Mouse (Mus musculus) forebrain, embryonic 16.5 days (tissue): ENCODE data around the gene Ddx19a. TPM values are rescaled to one million over a fixed set of nuclear protein-coding genes. Genes with fewer than 3 reads are reported as not detected.

Experiments used
- ATAC-seq: fragments of 200-750 bp; cut with Nextera tagmentation; 2 replicates; pipeline ENCODE4 v1.8.0; 2017; ENCODE audit warnings: mild to moderate bottlenecking, moderate library complexity
- H3K27ac ChIP-seq: fragments of 300-500 bp; sonication (generic); 2 replicates; pipeline ENCODE4 v1.5.1; 2014; ENCODE audit warnings: low read length, control low read depth
- H3K27me3 ChIP-seq: fragments of 300-500 bp; sonication (generic); replicated peaks from 2 replicates; pipeline ENCODE4 v1.6.1; 2014; ENCODE audit warnings: low read length; ENCODE audit not compliant: control insufficient read depth, insufficient read depth
- H3K36me3 ChIP-seq: fragments of 300-500 bp; sonication (generic); 2 replicates; pipeline ENCODE4 v1.6.1; 2014; ENCODE audit not compliant: control insufficient read depth, insufficient read depth
- H3K4me1 ChIP-seq: fragments of 300-500 bp; sonication (generic); replicated peaks from 2 replicates; pipeline ENCODE4 v1.6.1; 2014; ENCODE audit warnings: low read length; ENCODE audit not compliant: control insufficient read depth, insufficient read depth
- H3K4me2 ChIP-seq: fragments of 300-500 bp; sonication (generic); 2 replicates; pipeline ENCODE4 v1.6.1; 2014; ENCODE audit warnings: mild to moderate bottlenecking, low read length, control low read depth
- H3K4me3 ChIP-seq: fragments of 300-500 bp; sonication (generic); replicated peaks from 2 replicates; pipeline ENCODE4 v1.5.1; 2014; ENCODE audit warnings: mild to moderate bottlenecking, low read length, control low read depth
- H3K9ac ChIP-seq: fragments of 300-500 bp; sonication (generic); replicated peaks from 2 replicates; pipeline ENCODE4 v1.6.1; 2014; ENCODE audit warnings: low read depth, low read length, control low read depth
- H3K9me3 ChIP-seq: fragments of 300-500 bp; sonication (generic); 2 replicates; pipeline ENCODE4 v1.6.1; 2016; ENCODE audit warnings: low read length; ENCODE audit not compliant: control insufficient read depth
- WGBS: fragments of 180-500 bp; shearing (Covaris S2); extraction: QIAGEN DNeasy Blood & Tissue Kit; methylation state at CpG from one replicate; pipeline ENCODE4 v1.1.7; 2014; 5-methylcytosine and 5-hydroxymethylcytosine counted together
- polyA plus RNA-seq: library from polyadenylated mRNA; unstranded; fragments of >200 nt; fragmentation: Nextera tagmentation; extraction: Ambion mirVana; gene quantifications from 2 replicates; pipeline ENCODE4 v1.2.1, GENCODE M21; 2015

Ddx19a gene
- polyA plus RNA-seq, 1 experiment from 2014 or later: 11.9 TPM

- no peak for ATAC-seq
- H3K9ac ChIP-seq: no peak overlapping the region
- H3K27me3 ChIP-seq: no peaks in the 10 kb centered on the region
- H3K4me1 ChIP-seq: peaks cover 3% of the 10 kb centered on the region; the same call in 1 of the 2 replicates
- no peaks in the 10 kb centered on the region for H3K36me3 ChIP-seq
- H3K4me2 ChIP-seq: no peak overlapping the region
- 91% methylated on average over 7 of the region's 7 CpGs for WGBS
- no peak overlapping the region for H3K4me3 ChIP-seq
- H3K27ac ChIP-seq: no peak overlapping the region
- H3K9me3 ChIP-seq: no peaks in the 10 kb centered on the region
Observed at GRCm38 (mm10) chr8:110944276-110944876, 53.2 kb downstream of the Ddx19a start.

- H3K36me3 ChIP-seq: no peaks in the 10 kb centered on the region
- peaks cover 7% of the 10 kb centered on the region for H3K4me1 ChIP-seq
- WGBS: 44% methylated on average over 10 of the region's 10 CpGs
- no peak overlapping the region for H3K9ac ChIP-seq
- ATAC-seq: no peak
- H3K4me2 ChIP-seq: no peak overlapping the region
- no peaks in the 10 kb centered on the region for H3K9me3 ChIP-seq
- no peaks in the 10 kb centered on the region for H3K27me3 ChIP-seq
- H3K4me3 ChIP-seq: no peak overlapping the region
- no peak overlapping the region for H3K27ac ChIP-seq
Observed at GRCm38 (mm10) chr8:110941453-110941948, 56.1 kb downstream of the Ddx19a start.

GRCm38 (mm10) chr8:110940682-110941452 lies 56.7 kb downstream of the Ddx19a start:
- H3K36me3 ChIP-seq: no peaks in the 10 kb centered on the region
- H3K27ac ChIP-seq: no peak overlapping the region
- H3K9me3 ChIP-seq: no peaks in the 10 kb centered on the region
- H3K4me3 ChIP-seq: no peak overlapping the region
- no peaks in the 10 kb centered on the region for H3K27me3 ChIP-seq
- no peak for ATAC-seq
- WGBS: 89% methylated on average over 15 of the region's 15 CpGs
- H3K9ac ChIP-seq: no peak overlapping the region
- no peak overlapping the region for H3K4me2 ChIP-seq
- H3K4me1 ChIP-seq: peaks cover 7% of the 10 kb centered on the region

GRCm38 (mm10) chr8:110938882-110939589 lies 58.6 kb downstream of the Ddx19a start:
- 69% methylated on average over 6 of the region's 6 CpGs for WGBS
- H3K4me1 ChIP-seq: peaks cover 7% of the 10 kb centered on the region
- no peaks in the 10 kb centered on the region for H3K9me3 ChIP-seq
- no peak overlapping the region for H3K4me3 ChIP-seq
- H3K4me2 ChIP-seq: no peak overlapping the region
- peak; percentile 38; the same call in 1 of the 2 replicates for ATAC-seq
- H3K27ac ChIP-seq: no peak overlapping the region
- no peaks in the 10 kb centered on the region for H3K36me3 ChIP-seq
- no peaks in the 10 kb centered on the region for H3K27me3 ChIP-seq
- H3K9ac ChIP-seq: no peak overlapping the region

- H3K9ac ChIP-seq: no peak overlapping the region
- 70% methylated on average over 12 of the region's 12 CpGs for WGBS
- no peaks in the 10 kb centered on the region for H3K27me3 ChIP-seq
- ATAC-seq: no peak
- H3K36me3 ChIP-seq: no peaks in the 10 kb centered on the region
- H3K4me3 ChIP-seq: no peak overlapping the region
- H3K4me1 ChIP-seq: peaks cover 4% of the 10 kb centered on the region
- no peak overlapping the region for H3K27ac ChIP-seq
- H3K9me3 ChIP-seq: no peaks in the 10 kb centered on the region
- no peak overlapping the region for H3K4me2 ChIP-seq
Observed at GRCm38 (mm10) chr8:110936217-110936616, 61.4 kb downstream of the Ddx19a start.

- Histone ChIP-seq H3K36me3 (no peaks in the 10 kb centered on the region), H3K27me3 (no peaks in the 10 kb centered on the region), H3K27ac (no peak overlapping the region), H3K4me1 (no peaks in the 10 kb centered on the region), H3K4me3 (no peak overlapping the region), H3K9me3 (no peaks in the 10 kb centered on the region), H3K9ac (no peak overlapping the region), H3K4me2 (no peak overlapping the region)
- 93% methylated on average over 2 of the region's 2 CpGs for WGBS
- ATAC-seq: no peak
Observed at GRCm38 (mm10) chr8:110933272-110933671, 64.3 kb downstream of the Ddx19a start.

- 90% methylated on average over 3 of the region's 3 CpGs for WGBS
- H3K4me3 ChIP-seq: no peak overlapping the region
- no peak for ATAC-seq
Observed at GRCm38 (mm10) chr8:110932444-110932843, 65.2 kb downstream of the Ddx19a start.

GRCm38 (mm10) chr8:110931176-110931939 lies 66.2 kb downstream of the Ddx19a start:
- H3K27me3 ChIP-seq: no peaks in the 10 kb centered on the region
- ATAC-seq: no peak
- no peaks in the 10 kb centered on the region for H3K36me3 ChIP-seq
- H3K9ac ChIP-seq: no peak overlapping the region
- WGBS: 72% methylated on average over 12 of the region's 12 CpGs
- H3K9me3 ChIP-seq: no peaks in the 10 kb centered on the region
- H3K27ac ChIP-seq: no peak overlapping the region
- H3K4me3 ChIP-seq: no peak overlapping the region
- H3K4me2 ChIP-seq: no peak overlapping the region
- H3K4me1 ChIP-seq: peaks cover 7% of the 10 kb centered on the region

More at GRCm38 (mm10) chr8:110932444-110932843, 65.2 kb downstream of the Ddx19a start:
- Histone ChIP-seq H3K4me2 (no peak overlapping the region), H3K27me3 (no peaks in the 10 kb centered on the region), H3K27ac (no peak overlapping the region), H3K9me3 (no peaks in the 10 kb centered on the region), H3K9ac (no peak overlapping the region), H3K36me3 (no peaks in the 10 kb centered on the region), H3K4me1 (no peaks in the 10 kb centered on the region)
